Mouse (Mus musculus) kidney, embryonic 15.5 days (tissue): Measurements from ENCODE around the gene Dennd4b. TPM values are rescaled to one million over a fixed set of nuclear protein-coding genes. Genes with fewer than 3 reads are reported as not detected.

Experiments
- microRNA-seq: library from miRNA; unstranded; fragments of <30 nt; microRNA quantifications from one replicate; pipeline ENCODE4, GENCODE M21; 2016
- polyA plus RNA-seq: library from polyadenylated mRNA; unstranded; fragments of >200 nt; fragmentation: Nextera tagmentation; extraction: Ambion mirVana; gene quantifications from 2 replicates; pipeline ENCODE4 v1.2.1, GENCODE M21; 2015

The Dennd4b gene
- polyA plus RNA-seq, 1 experiment from 2014 or later, result 3.9 TPM

Small RNA genes lying within 50 kb of the gene (microRNA-seq; reads per million reads assigned to microRNA genes)
- gene Mir7012, result not detected

Other genes starting within 250 kb of the Dennd4b start
- 171 and 172 TPM in 2 replicates for gene 4933434E20Rik, start 213.5 kb upstream of the Dennd4b start, polyA plus RNA-seq
- gene Ubap2l, start 212.6 kb upstream of the Dennd4b start, polyA plus RNA-seq, result 197 and 201 TPM in 2 replicates
- 547 and 591 TPM in 2 replicates for gene Tpm3, start 192.5 kb upstream of the Dennd4b start, polyA plus RNA-seq
- 0.40 and 0.45 TPM in 2 replicates for gene Nup210l, start 161.1 kb upstream of the Dennd4b start, polyA plus RNA-seq
- gene Rps27, start 51.5 kb upstream of the Dennd4b start, polyA plus RNA-seq, result 1,600 and 1,610 TPM in 2 replicates
- 39.8 and 40.8 TPM in 2 replicates for gene Rab13, start 51.5 kb upstream of the Dennd4b start, polyA plus RNA-seq
- gene Jtb, start 33.6 kb upstream of the Dennd4b start, polyA plus RNA-seq, result 96.9 and 105 TPM in 2 replicates
- gene Creb3l4, start 21.7 kb upstream of the Dennd4b start, polyA plus RNA-seq, result 3.7 and 6.9 TPM in 2 replicates
- 101 and 104 TPM in 2 replicates for gene Slc39a1, start 17.0 kb upstream of the Dennd4b start, polyA plus RNA-seq
- 26.1 and 26.7 TPM in 2 replicates for gene Crtc2, start 11.0 kb upstream of the Dennd4b start, polyA plus RNA-seq
- gene Gatad2b, start 28.0 kb downstream of the Dennd4b start, polyA plus RNA-seq, result 12.8 and 16.2 TPM in 2 replicates
- 15.4 and 17.3 TPM in 2 replicates for gene Slc27a3, start 124.8 kb downstream of the Dennd4b start, polyA plus RNA-seq
- gene Ints3, start 168.4 kb downstream of the Dennd4b start, polyA plus RNA-seq, result 32.9 and 38.1 TPM in 2 replicates
- gene Npr1, start 200.7 kb downstream of the Dennd4b start, polyA plus RNA-seq, result 13.6 and 16.2 TPM in 2 replicates
- 236 and 238 TPM in 2 replicates for gene Ilf2, start 210.9 kb downstream of the Dennd4b start, polyA plus RNA-seq
- 69.9 and 70.6 TPM in 2 replicates for gene Snapin, start 225.8 kb downstream of the Dennd4b start, polyA plus RNA-seq
- 149 and 152 TPM in 2 replicates for gene Chtop, start 244.3 kb downstream of the Dennd4b start, polyA plus RNA-seq
- gene S100a1, start 249.2 kb downstream of the Dennd4b start, polyA plus RNA-seq, result 79.4 and 87.1 TPM in 2 replicates
- gene S100a13, start 249.2 kb downstream of the Dennd4b start, polyA plus RNA-seq, result 39.8 and 40.5 TPM in 2 replicates